Mouse (Mus musculus) skeletal muscle tissue, adult 2 months (tissue): ENCODE results near the gene Acp5.
"Not testable (repeated sequence)": the region's sequence is repeated elsewhere in the genome, so short reads cannot be mapped to it uniquely, and the experiment has no call there.

Experiments
- DNase-seq: peaks from one replicate; pipeline ENCODE4 v3.0.0-alpha.2; 2012; ENCODE audit warnings: low read depth, low spot score

Gene Acp5

GRCm38 (mm10) chr9:22135644-22136390 lies at the start of gene Acp5:
Acp5 (minus strand) TSS chr9:22135711.
- DNase-seq, result no peak

DNA sequence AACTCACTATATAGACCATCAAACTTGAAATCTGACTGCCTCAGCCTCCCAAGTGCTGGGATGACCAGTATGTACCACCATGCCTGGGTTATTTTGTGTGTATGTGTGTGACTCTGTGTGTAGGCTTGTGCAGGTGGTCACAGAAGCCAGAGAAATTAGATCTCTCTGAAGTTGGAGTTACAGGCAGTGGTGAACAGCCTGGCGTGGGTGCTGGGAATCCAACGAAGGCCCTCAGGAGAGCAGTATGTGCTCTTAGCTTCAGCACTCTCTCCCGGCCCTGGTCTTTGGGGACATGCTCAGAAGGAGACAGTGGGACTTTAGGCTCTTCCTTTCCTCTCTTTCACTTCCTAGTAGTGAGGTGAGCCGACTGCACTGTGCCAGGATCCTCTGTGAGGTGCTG lies 36.8 kb upstream of the Acp5 start:
- DNase-seq, result no peak

DNA sequence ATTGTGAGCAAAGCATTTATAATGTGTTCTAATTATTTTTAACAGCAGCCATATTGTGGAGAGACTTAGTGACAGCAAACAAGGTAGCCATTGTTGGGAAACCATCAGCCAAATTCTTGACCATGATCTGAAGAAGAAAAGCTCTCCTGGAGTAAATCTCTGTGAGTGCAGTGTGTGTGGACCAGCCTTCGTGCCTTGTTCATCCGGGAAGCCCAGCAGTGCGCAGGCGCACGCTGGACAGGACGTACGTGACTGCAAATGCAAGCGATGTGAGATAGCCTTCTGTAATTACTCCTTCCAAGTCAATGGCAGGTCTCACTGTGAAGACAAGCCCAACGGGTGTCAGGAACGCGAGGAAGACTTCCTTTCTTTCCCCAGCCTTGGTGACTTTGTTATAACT lies 33.8 kb upstream of the Acp5 start:
- DNase-seq, result no peak

DNA sequence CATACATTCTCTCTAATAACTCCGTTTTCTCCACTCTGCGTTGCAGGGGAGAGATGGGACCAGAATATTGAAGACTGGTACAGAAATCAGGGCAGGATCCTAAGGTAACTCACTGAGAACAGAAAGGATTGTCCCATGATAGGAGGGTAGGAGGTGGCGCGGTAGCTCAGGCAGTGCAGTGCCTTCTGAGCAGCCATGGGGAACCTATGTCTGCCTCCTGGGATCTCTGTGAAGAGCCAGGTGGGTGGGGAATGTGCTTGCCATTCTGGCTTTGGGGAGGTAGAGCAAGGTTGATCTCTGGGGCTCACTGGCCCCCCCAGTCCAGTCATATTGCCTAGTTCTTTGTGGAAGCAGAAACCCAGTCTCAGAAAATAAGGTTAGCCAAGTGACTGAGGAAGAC lies 32.2 kb upstream of the Acp5 start:
- no peak for DNase-seq

DNA sequence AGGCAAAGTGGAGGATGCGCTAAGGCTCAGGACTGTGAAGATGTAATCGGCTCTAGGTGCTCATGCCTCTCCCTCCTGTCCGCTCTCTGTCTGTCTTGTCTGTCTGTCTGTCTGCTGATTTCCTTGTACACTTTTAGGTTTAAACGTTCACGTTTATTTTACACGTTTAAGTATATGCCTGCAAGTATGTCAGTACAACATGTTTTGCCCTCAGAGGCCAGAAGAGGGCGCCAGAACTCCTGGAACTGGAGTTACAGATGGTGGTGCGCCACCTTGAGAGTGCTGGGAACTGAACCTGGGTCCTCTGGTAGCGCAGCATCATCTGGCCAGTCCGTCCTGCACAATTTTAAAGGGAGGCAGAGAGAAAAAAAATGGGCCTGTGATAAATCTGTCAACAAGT lies 31.2 kb upstream of the Acp5 start:
- DNase-seq, result no peak

- no peak for DNase-seq
Observed at GRCm38 (mm10) chr9:22165964-22166363, 30.5 kb upstream of the Acp5 start.

GRCm38 (mm10) chr9:22164711-22165668 lies 29.5 kb upstream of the Acp5 start:
- DNase-seq, result no peak

DNA sequence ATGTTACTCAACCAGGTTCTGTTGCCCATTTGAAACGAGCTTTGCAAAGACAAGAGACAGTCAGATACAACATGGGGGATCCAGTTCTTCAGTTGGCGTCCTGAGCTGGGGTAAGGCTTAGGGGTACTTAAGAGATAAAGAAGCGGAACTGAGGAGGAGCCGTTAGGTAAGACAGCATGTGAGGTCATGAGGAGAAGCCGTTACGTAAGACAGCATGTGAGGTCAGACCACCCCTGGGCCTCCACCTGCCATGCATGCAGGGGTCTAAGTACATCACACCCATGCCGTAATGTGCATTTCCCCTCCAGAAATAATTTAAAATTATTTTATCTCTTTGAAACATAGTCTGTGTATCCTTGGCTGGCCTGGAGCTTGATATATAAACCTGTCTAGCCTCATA lies 27.4 kb upstream of the Acp5 start:
- no peak for DNase-seq

GRCm38 (mm10) chr9:22162305-22162704 lies 26.8 kb upstream of the Acp5 start:
- no peak for DNase-seq

DNA sequence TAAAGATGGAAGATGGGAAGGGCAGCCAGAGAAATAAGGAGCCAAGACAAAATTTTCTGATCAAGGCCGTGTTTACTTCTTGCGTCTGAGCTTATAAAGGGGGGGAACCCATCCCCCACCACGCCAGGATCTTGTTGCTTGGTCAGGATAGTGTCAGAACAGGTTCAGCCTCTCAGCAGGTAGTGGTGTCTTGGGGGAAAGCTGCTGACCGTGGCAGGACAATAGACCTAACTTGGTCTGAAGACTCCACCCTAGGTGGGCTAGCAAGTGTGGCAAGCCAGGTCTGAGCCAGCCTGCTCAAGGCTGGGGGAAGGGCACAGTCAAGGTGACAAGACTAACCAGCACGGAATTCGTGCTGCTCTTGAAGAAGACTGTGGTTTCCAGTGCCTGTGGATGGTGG lies 25.8 kb upstream of the Acp5 start:
- no peak for DNase-seq

DNA sequence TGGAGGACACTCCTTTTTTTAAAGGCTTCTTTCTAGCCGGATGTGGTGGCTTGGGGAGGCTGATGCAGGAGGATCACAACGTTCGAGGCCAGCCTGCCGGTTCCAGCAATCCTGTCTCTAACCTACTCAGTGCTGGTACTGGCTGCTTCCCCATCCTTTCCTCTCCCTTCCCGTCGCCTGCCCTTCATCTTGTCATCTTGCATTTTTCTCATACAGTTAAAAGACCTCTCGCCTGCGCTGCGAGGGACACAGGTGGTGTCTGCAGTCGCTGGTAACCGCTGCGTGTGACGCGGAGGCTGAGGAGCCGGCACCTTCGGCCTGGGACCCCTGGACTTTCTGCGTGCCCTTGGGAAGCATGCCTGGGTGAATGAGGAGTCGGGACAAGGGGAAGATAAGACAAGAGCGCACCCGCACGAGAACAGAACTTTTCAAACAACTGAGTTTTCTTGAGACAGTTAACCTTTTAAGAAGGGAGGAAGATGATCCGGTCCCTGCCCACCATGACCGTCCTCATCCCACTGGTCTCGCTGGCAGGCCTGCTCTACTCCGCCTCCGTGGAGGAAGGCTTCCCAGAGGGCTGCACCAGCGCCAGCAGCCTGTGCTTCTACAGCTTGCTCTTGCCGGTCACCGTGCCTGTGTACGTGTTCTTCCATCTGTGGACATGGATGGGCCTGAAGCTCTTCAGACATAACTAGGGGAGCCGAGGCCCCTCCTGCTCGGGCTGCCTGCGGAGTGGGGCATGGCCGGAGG lies 22.2 kb upstream of the Acp5 start:
- no peak for DNase-seq

DNA sequence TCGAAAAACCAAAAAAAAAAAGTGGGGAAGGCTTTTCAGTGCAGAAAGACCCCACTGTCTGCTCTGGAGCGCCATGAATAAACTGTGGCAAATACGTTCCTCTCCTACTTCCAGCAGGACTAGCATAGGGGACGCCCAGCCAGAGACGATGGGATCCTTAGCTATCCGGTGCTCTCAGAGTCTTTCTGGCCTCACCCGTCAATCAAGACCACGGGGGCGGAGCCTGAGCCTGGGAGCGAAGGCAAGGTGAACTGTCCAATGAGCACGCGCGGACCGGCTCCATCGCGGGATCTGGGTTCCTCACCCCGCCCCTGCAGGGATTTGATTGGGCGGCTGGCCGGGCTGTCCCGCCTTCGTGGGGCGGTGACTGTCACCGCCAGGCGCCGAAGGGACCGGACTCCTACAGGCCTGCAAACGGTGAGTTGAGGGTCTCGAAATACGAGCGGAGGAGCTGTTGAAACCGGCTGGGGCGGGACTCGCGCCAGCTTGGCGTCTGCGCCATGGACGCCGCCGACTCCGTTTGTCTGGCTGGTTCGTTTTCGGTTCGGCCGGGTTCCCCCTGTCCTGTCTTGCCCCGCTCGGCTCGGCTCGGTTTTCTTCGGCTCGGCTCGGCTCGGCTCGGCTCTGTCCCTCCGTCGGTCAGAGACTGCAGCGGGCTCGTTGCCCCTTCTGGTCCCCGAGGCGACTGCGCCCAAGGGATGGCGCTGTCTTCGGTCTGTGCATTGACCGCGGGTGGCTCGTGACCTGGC lies 21.2 kb upstream of the Acp5 start, which contains the start of gene Pigyl:
Gene Pigyl, plus strand, starts transcription at position 350 of the 749 bp plus-strand sequence.
- DNase-seq, result peak; percentile 97

GRCm38 (mm10) chr9:22155614-22156013 lies 20.1 kb upstream of the Acp5 start:
- peak; percentile 35 for DNase-seq

DNA sequence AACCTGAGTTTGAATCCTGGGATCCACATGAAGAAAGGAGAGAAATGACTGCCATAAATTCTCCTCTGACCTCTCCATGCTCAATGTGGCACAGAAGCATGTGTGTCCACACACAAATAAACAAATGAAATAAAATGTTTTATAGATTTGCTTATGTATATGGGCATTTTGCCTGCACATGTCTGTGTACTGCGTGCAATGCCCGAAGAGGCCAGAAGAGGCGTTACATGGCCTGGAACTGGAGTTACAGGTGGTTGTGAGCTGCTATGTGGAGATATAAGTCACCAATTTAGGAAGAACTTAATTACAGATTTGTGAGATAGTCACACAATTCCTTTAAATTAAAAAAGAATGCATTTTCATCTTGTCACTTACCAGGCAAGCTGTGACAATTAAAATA lies 18.3 kb upstream of the Acp5 start:
- no peak for DNase-seq

GRCm38 (mm10) chr9:22150946-22151345 lies 15.4 kb upstream of the Acp5 start:
- no peak for DNase-seq

DNA sequence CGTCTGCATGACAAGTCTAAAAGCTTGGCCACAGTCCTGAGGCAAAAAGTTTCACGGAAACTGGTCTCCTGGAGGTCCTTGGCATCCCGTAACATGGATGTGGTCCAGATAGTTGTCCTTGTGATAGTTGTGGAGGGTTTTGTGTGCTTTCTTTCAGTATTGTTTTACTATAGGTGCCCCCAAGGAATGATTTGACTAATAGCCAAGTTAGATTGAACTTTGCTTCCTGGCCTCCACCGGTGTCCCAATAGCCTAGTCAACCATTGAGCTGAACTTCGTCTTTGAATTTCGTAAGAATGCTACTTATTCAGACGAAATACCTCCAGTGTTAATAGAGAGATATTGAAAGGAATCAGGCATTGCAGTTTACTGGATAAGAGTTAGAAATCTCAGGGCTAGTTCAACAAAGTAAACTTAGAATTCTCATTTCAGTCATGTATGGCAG lies 14.8 kb upstream of the Acp5 start:
- DNase-seq, result not testable (repeated sequence)

DNA sequence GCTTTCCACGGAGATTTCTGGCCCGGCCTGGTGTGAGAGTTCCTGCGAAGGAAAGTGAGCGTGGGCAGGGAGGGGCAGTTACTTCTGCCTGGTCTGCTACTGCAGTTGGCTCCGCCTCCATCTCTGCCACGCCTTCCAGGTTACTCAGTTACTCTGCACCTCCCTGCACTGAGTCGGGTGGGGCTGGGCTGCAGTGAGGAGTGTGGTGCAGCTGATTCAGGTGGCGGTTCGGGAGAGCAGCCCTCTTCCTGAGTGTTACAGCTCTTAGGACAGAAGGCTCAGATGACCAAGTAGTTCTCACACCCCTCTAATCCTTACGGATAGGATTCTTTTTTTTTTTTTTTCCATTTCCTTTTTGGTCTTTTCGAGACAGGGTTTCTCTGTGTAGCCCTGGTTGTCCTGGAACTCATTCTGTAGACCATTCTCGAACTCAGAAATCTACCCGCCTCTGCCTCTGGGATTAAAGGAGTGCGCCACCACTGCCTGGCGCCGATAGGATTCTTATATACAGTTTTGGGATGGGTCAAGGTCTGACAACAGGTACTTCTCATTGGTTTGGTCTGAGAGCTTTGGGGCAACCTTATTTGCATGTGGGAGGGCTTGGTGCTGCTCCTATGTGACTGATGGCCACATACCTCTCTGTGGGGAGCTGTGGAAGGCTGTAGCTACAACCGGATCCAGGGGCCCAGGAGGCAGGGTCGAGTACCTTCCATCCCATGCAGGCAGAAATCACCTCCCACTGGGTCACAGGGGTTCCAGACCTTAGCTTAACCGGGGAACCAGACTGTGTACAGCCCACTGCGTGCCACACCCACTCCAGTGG lies 14.1 kb upstream of the Acp5 start:
- no peak for DNase-seq

DNA sequence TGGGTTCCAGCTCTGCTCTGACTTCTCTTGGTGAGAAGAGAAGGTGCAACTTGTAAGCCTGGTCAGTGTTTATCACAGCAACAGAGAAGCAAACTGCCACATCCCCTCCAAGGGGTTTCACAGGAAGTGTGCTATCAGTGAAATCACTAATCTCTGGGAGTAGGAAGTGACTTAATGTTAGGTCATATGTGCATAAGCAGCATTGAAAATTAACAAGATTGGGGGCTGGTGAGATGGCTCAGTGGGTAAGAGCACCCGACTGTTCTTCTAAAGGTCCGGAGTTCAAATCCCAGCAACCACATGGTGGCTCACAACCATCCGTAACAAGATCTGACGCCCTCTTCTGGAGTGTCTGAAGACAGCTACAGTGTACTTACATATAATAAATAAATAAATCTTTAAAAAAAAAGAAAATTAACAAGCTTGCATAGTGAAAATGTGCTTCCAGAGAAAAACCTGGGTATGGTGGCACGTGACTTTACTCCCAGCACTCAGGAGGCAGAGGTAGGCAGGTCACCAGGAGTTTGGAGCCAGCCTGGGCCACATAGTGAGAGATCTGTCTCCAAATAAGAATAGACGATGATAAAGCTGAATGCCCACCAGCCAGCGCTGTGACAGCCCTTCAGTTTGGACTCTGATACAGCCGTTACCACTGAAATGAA lies 8.9 kb upstream of the Acp5 start:
- no peak for DNase-seq

DNA sequence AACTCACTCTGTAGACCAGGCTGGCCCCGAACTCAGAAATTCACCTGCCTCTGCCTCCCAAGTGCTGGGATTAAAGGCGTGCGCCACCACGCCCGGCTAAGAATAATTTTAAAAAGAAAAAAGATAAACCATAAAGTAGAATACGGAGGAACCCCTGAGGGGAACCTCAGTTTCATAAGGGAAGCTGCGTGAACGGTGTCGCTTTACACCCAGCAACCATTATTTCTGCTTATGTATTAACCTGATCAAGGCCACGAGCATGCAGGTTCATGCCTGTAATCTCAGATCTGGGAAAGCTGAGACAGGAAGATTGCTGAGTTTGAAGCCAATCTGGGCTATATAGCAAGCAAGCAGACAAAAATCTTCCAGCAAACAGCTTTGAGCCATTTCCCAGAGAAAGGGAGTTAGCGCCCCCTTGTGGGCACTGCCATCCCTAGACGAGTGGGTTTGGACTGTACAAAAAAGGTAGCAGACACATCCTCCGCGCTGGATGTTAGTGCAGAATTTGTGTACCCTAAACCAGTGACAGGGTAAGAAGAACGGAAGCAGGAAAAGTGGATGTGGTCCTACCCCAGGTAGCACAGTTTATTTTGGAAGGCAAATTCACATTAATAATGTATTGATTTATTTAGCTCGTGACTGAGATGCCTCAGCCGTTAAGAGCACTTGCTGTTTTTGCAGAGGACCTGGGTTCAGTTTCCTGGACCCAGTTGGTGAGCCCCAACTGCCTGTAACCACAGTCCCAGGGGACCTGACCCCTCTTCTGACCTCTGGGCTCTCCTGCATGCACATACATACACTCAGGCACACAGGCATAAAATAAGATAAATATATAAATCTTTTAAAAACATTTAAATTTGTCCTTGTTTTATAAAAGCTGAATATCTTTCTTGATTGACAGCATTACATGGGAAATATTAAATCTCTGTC lies 7.9 kb upstream of the Acp5 start:
- peak; percentile 64 for DNase-seq
